Mouse (Mus musculus) forebrain, postnatal 0 days (tissue): ENCODE measurements around the gene Ptpn18. TPM values are rescaled to one million over a fixed set of nuclear protein-coding genes. Genes with fewer than 3 reads are reported as not detected.

Source experiments
- ATAC-seq: fragments of 200-750 bp; cut with Nextera tagmentation; 2 replicates; pipeline ENCODE4 v1.8.0; 2017; ENCODE audit warnings: mild to moderate bottlenecking, moderate library complexity
- DNase-seq: peaks from one replicate; pipeline ENCODE4 v3.0.0-alpha.2; 2015
- H3K27ac ChIP-seq: fragments of 300-500 bp; sonication (generic); 2 replicates; pipeline ENCODE4 v1.5.1; 2014; ENCODE audit warnings: low read depth, mild to moderate bottlenecking, antibody characterized with exemption, low read length, moderate library complexity, mixed read lengths
- H3K27me3 ChIP-seq: fragments of 300-500 bp; sonication (generic); 2 replicates; pipeline ENCODE4 v1.6.1; 2014; ENCODE audit warnings: mild to moderate bottlenecking, low read length, mixed read lengths; ENCODE audit not compliant: insufficient read depth
- H3K36me3 ChIP-seq: fragments of 300-500 bp; sonication (generic); 2 replicates; pipeline ENCODE4 v1.6.1; 2014; ENCODE audit warnings: mild to moderate bottlenecking, moderate library complexity; ENCODE audit not compliant: insufficient read depth
- H3K4me1 ChIP-seq: fragments of 300-500 bp; sonication (generic); 2 replicates; pipeline ENCODE4 v1.6.1; 2014; ENCODE audit warnings: antibody characterized with exemption; ENCODE audit not compliant: insufficient read depth
- H3K4me2 ChIP-seq: fragments of 300-500 bp; sonication (generic); 2 replicates; pipeline ENCODE4 v1.6.1; 2014; ENCODE audit warnings: low read depth, mild to moderate bottlenecking, moderate library complexity
- H3K4me3 ChIP-seq: fragments of 300-500 bp; sonication (generic); 2 replicates; pipeline ENCODE4 v1.5.1; 2014; ENCODE audit warnings: low read depth, low read length, mixed read lengths
- H3K9ac ChIP-seq: fragments of 300-500 bp; sonication (generic); 2 replicates; pipeline ENCODE4 v1.6.1; 2014; ENCODE audit warnings: mild to moderate bottlenecking
- H3K9me3 ChIP-seq: fragments of 300-500 bp; sonication (generic); 2 replicates; pipeline ENCODE4 v1.6.1; 2016; ENCODE audit warnings: low read length
- CTCF ChIP-seq: sonication (generic); IDR thresholded peaks from 2 replicates; pipeline ENCODE4 v1.5.1; 2016; ENCODE audit warnings: antibody characterized with exemption, control low read depth, low read depth
- WGBS: fragments of 180-500 bp; shearing (Covaris S2); extraction: QIAGEN DNeasy Blood & Tissue Kit; methylation state at CpG from one replicate; pipeline ENCODE4 v1.1.7; 2014; 5-methylcytosine and 5-hydroxymethylcytosine counted together
- polyA plus RNA-seq: library from polyadenylated mRNA; unstranded; fragments of >200 nt; fragmentation: Nextera tagmentation; extraction: Ambion mirVana; gene quantifications from 2 replicates; pipeline ENCODE4 v1.2.1, GENCODE M21; 2015
- total RNA-seq: library from RNA; depleted of rRNA; stranded (reverse); fragments of >200 nt; gene quantifications from 2 replicates; pipeline ENCODE4 v1.2.3, GENCODE M21; 2014

Gene Ptpn18
- total and polyA plus RNA-seq, 2 experiments from 2014 or later: 4.3 to 6.5 TPM

DNA sequence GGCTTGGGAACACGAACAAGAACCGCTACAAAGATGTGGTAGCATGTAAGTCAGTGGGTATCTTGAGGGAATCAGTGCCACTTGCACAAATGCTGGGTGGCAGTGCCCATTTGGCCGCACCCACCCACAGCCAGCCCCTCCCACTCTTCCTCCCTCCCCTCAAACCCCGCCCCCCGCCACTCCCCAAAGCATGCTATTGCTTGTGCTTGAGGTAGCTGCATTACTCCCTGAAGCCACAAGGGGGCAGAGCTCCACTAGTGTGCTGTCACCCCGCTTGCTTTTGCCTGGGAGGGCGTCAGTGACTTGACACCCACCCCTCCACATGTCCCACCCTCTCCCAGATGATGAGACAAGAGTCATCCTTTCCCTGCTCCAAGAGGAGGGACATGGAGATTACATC lies 3.2 kb downstream of the Ptpn18 start:
- peaks cover 9% of the 10 kb centered on the region for H3K4me1 ChIP-seq
- peak; percentile 29; the same call in 1 of the 2 replicates for ATAC-seq

DNA sequence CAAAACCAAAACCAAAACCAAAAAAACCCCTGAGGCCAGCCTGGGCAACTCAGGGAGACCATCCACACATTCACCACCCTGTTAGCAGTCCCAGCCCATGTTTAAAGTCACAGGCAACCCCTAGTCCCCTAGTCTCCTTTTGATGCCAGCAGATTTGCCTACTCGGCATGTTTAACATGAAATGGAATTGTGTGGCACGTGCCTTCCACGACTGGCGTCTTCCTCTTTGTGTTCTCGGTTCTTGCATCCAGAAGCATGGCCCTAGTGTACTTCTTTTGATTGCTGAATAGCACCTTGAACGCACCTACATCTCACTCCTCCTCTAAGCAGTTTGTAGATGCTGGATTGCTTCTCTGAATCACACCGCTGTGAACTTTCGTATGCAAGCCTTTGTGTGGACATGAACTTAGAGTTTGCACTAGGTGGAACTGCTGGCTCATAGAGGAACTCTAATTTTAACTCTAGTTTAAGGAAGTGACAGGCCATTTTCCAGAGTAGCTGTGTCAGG lies 4.8 kb downstream of the Ptpn18 start:
- Histone ChIP-seq H3K4me1 (0 out of 2 replicates have a peak, but pooled peaks cover 4% of the 10 kb centered on the region), H3K36me3 (no peaks in the 10 kb centered on the region), H3K9ac (no peak overlapping the region), H3K4me3 (no peak overlapping the region), H3K9me3 (no peaks in the 10 kb centered on the region), H3K4me2 (no peak overlapping the region), H3K27me3 (peaks cover 6% of the 10 kb centered on the region), H3K27ac (no peak overlapping the region)
- TF ChIP-seq CTCF: no peak
- DNase-seq (no peak), ATAC-seq (no peak)
- WGBS: 91% methylated on average over 8 of the region's 8 CpGs

More for the DNA sequence above, 3.2 kb downstream of the Ptpn18 start:
- H3K4me2 ChIP-seq: no peak overlapping the region
- H3K27me3 ChIP-seq: peaks cover 10% of the 10 kb centered on the region
- no peaks in the 10 kb centered on the region for H3K9me3 ChIP-seq
- 14% methylated on average over 6 of the region's 7 CpGs for WGBS
- peak; percentile 75 for TF ChIP-seq CTCF
- peak; percentile 57 for DNase-seq
- no peak overlapping the region for H3K27ac ChIP-seq
- no peak overlapping the region for H3K9ac ChIP-seq
- H3K36me3 ChIP-seq: no peaks in the 10 kb centered on the region
- no peak overlapping the region for H3K4me3 ChIP-seq

DNA sequence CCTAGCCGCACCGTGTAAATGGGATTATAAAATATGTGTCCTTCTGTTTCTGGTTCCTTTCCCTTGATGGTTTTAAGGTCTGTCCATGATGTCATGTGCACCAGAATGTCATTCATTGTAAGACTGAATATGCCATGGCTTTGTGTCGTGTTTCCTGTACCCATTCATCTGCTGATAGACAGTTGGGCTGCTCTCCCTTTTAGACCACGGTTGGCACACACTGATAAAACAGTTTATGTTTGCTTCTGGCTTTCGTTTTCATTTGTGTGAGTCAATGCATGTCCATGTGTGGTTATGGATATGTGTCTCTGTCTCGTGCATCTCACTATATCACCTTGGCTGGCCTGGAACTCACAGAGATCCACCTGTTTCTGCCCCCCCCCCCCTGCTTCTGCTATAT lies 5.9 kb downstream of the Ptpn18 start:
- H3K9ac ChIP-seq: no peak overlapping the region
- no peak for DNase-seq
- H3K27ac ChIP-seq: no peak overlapping the region
- no peaks in the 10 kb centered on the region for H3K36me3 ChIP-seq
- no peak for ATAC-seq
- H3K9me3 ChIP-seq: no peaks in the 10 kb centered on the region
- no peak overlapping the region for H3K4me3 ChIP-seq
- WGBS: 72% methylated on average over 6 of the region's 6 CpGs
- no peak overlapping the region for H3K4me2 ChIP-seq
- peaks cover 1% of the 10 kb centered on the region for H3K27me3 ChIP-seq
- no peak for TF ChIP-seq CTCF
- H3K4me1 ChIP-seq: no peaks in the 10 kb centered on the region

DNA sequence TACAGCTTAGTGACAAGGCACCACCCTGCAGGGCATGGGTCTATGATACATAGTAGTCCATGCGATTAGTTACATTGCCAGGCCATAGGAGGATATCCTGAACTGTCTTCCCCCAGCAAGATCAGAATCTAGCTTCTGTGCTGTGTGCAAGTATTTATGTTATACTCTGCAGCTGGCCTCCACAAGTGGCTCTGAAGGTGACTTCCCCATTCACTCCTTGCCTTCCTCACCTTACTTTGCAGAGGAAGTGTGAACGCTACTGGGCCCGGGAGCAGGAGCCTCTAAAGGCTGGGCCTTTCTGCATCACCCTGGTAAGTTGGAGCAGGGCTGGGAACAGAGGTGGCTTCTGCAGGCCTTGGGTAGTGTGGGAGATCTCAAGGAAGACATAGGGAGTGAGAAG lies 8.5 kb downstream of the Ptpn18 start:
- WGBS: 61% methylated on average over 3 of the region's 3 CpGs
- no peak for ATAC-seq
- H3K4me1 ChIP-seq: no peaks in the 10 kb centered on the region
- H3K4me3 ChIP-seq: no peak overlapping the region
- no peak overlapping the region for H3K4me2 ChIP-seq
- H3K9me3 ChIP-seq: no peaks in the 10 kb centered on the region
- no peak for TF ChIP-seq CTCF
- no peak overlapping the region for H3K9ac ChIP-seq
- no peaks in the 10 kb centered on the region for H3K36me3 ChIP-seq
- H3K27ac ChIP-seq: no peak overlapping the region
- no peak for DNase-seq
- H3K27me3 ChIP-seq: no peaks in the 10 kb centered on the region

DNA sequence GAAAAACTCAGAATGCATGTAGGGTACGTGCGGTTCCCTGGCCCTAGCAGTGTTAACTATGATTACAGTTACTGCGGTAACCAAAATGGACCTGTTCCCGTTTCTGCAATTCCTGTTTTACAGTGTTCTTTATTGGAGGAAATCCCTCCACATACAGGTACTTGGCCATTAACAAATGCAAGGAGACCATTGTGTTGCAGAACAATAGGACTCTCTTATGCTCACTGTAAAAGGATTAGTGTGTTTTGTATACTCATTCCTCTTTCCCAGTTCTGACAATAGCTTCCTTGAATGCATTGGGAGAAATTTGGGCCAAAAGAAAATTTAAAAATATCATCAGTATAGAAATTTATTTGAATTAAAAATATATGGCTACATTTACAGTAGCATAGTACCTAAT lies 8.9 kb downstream of the Ptpn18 start:
- DNase-seq (no peak), ATAC-seq (no peak)
- no peak overlapping the region for H3K9ac ChIP-seq
- no peaks in the 10 kb centered on the region for H3K9me3 ChIP-seq
- no peak overlapping the region for H3K4me3 ChIP-seq
- H3K4me1 ChIP-seq: no peaks in the 10 kb centered on the region
- H3K36me3 ChIP-seq: no peaks in the 10 kb centered on the region
- peaks cover 4% of the 10 kb centered on the region; the same call in 1 of the 2 replicates for H3K27me3 ChIP-seq
- WGBS: 62% methylated on average over 4 of the region's 4 CpGs
- no peak overlapping the region for H3K27ac ChIP-seq
- H3K4me2 ChIP-seq: no peak overlapping the region
- TF ChIP-seq CTCF: no peak

DNA sequence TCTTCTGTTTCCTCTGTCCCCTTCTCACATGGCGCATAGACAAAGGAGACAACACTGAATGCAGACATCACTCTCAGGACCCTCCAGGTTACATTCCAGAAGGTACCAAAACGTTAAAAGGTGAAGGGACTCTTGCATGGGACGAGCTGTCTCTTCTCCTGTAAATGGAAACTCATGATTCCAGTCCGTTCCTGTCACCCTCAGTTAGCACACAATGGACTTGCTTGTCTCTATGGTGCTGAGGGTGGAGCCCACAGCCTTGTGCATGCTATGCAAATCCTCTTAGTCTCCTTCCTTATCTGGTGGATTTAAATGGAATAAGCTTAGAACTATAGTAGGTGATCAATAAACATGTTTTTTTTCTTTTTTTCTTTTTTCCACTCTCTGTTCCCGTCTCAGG lies 10.2 kb downstream of the Ptpn18 start:
- H3K4me3 ChIP-seq: no peak overlapping the region
- DNase-seq (no peak), ATAC-seq (no peak)
- H3K9me3 ChIP-seq: no peaks in the 10 kb centered on the region
- H3K27ac ChIP-seq: no peak overlapping the region
- H3K4me1 ChIP-seq: no peaks in the 10 kb centered on the region
- no peak overlapping the region for H3K9ac ChIP-seq
- no peak overlapping the region for H3K4me2 ChIP-seq
- H3K27me3 ChIP-seq: peaks cover 4% of the 10 kb centered on the region; the same call in 1 of the 2 replicates
- 73% methylated on average over 5 of the region's 5 CpGs for WGBS
- no peak for TF ChIP-seq CTCF
- H3K36me3 ChIP-seq: no peaks in the 10 kb centered on the region

DNA sequence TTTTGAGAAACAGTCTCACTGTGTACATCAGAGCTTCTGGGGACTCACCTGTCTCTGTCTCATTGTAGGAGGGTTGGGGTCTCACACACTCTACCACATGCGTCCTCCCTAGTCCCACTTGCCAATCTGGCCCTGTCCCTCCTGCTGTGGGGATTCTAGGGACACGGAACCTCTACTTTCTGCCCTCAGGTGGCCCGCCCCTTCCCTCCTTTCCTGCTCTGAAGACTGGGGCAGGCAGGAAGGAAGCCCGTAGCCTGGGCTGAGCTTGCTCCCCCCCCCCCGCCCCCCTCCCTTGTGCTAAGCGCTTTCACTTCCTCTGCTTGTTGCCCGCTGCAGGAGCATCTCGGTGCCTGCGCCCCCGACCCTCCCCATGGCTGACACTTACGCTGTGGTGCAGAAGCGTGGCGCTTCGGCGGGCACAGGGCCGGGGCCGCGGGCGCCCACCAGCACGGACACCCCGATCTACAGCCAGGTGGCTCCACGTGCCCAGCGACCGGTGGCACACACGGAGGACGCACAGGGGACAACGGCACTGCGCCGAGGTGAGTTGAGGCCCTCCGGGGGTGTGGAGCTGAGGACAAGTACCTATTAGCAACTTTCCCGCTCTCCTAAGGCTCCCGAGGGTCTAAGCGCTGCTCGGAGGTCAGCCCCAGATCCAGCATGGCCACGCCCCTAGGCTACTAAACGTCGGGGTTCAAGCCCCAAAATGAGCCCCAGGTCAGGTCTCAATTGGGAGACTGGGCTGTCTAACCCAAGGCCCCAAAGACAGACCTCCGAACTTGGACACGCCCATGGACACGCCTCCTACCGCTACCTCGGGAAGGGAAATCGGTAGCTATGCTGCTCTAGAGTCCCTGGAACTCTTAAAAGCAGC lies 13.1 kb downstream of the Ptpn18 start:
- no peaks in the 10 kb centered on the region for H3K36me3 ChIP-seq
- no peak; the same call in 1 of the 2 replicates for TF ChIP-seq CTCF
- H3K4me2 ChIP-seq: peak overlapping the region; percentile 95
- peak overlapping the region; percentile 47 for H3K4me3 ChIP-seq
- H3K27me3 ChIP-seq: peaks cover 4% of the 10 kb centered on the region; the same call in 1 of the 2 replicates
- peak; percentile 8 for DNase-seq
- 1% methylated on average over 42 of the region's 43 CpGs for WGBS
- ATAC-seq: peak; percentile 61
- no peaks in the 10 kb centered on the region for H3K9me3 ChIP-seq
- H3K4me1 ChIP-seq: no peaks in the 10 kb centered on the region
- peak overlapping the region; percentile 47 for H3K9ac ChIP-seq
- H3K27ac ChIP-seq: no peak overlapping the region
